Mouse (Mus musculus): ENCODE measurements around the gene Mphosph10.

DNA sequence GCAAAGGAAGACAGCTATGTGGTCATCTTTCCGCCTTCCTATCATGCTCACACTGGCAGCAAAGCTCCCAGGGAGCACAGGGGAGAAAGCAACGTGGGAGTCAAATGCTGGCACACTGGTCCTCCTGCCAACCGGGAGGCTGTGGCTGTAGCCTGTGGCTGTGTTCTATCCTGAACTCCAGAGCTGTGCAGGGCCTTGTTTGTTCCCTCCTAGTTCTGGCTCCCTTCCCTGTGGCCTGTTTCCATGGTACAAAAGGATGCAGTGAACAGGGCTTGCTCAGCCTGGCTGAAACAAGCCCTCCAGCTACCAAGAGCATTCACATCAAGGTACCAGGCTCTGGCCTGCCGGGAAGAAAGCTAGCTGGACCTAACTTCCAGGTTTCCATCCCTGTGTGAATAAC, 41.0 kb downstream of the Mphosph10 start:
- TF ChIP-seq CTCF (IDR thresholded peaks at IDR 0.05; ENCODE audit: low read depth, low read length) (no peak), POLR2A (IDR thresholded peaks at IDR 0.05; ENCODE audit: extremely low read depth, insufficient read depth, low read length) (no peak)
